Mouse (Mus musculus): ENCODE measurements around the gene H2afy.
A peak's percentile ranks its signal among the peaks of the same experiment; 100 is the strongest.

H2afy gene

DNA sequence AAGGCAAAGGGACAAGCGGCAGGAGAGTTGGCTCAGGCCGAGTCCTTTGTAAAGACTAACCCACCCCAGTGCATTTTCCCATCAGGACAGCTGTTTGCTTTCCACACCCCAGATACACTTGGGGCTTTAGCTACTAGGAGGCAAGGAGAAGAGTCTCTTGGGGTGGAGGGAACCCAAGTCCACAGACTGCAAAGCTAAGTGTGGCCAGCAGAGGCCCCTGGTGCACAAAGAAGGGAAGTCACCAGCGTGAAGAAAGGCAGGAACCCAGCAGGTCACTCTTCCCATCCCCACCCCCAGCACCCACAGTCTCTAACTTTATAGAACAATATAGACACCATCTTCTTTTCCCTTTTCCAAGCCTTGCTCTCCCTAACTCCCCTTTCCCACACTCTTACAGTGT, 9.4 kb upstream of the H2afy start:
- DNase-seq (ENCODE audit: low spot score in 2 of 2): no peak

DNA sequence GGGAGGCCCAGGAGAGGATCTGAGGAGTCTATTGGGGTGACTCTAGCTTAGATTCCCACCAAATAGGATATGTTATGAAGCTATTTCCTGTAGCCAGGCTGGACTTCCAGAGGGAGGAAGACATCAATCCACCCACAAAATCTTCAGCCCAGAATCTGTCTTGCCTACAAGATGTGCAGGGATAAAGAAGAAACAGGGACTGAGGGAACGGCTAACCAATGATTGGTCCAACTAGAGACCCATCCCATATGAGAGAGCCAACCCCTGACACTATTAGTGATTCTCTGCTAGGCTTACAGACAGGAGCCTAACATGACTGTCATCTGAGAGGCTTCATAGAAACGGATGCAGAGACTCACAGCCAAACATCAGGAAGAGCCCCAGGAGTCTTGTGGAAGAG, 7.9 kb upstream of the H2afy start:
- DNase-seq (ENCODE audit: low spot score in 2 of 2): no peak

DNA sequence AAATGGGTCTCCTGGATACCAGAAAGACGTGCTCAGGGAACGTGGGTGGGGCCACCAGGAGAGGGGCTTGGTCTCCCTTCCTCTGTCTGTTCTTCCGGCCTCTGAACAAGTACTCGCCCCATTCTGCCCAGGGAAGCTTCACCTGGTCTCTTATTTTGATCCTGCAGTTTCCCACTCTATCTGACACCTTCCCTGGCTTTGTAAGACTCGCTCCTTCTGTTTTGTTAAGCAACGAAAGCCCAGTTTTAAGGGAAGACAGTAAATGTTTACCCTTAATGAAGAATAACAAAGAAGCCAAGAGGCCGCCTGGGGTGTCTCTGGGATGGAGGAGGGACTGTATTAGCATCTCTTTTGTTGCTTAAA, 7.0 kb upstream of the H2afy start:
- no peak for DNase-seq (ENCODE audit: low spot score in 2 of 2)

DNA sequence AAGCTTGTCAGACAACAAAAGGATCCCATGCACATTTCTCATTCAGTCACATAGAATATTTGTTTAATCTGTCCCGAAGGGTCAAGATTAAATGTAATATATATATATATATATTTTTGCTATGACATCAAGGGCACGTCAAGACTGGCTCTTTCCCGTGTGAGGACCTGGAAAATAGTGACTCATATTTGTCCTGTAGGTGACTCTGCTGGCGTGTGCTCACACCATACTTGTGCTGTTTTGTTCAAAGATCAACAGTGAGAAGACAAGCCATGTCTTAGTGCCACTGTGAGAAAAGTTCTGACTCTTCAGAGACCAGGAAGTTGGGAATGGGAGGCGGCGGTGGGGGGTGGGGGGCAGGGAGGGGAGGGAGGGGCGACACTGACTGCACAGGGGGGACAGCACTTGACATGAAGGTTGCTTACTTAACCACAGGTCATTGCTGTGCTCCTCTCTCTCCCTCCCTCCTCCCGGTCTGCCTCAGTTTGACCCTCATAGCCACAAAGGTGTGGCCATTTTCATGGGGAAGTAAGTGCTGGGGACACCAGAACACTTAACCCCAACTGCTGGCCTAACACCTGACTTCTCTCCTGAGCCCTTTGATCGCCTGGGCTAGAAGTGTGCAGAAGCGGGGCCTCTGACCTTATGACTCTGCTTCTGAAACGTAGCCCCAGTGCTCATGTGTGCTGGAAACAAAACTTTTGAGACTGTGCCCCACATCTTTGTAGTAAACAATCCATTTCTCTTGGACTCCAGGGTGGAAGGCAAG, 6.4 kb upstream of the H2afy start:
- DNase-seq (ENCODE audit: low spot score in 2 of 2): no peak

DNA sequence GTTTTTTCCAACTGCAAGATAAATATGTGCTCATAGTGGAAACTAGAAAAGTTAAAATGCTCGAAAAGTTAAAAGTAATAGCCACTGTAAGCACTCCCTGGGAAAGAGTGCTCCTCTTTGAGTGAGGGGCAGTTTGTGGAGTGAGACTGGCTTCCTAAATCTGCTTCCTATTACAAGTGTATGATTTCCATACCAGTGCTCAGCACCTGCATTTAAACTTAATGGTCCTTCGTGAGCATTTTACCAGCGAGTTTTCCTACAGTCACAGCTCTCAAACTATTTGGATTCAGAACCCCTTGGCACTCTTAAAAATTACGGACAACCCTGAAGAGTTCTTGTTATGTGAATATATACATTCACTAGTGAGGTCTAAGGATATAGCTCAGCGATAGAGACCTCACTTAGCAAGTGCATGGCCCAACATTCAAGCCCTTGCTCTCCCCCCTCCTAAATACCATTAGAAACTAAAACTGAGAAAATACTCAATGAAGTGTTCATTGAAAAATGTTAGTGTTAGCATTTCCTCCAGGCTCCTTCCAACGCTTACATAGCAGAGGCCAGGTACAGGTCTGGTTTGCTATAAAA, 3.1 kb upstream of the H2afy start:
- no peak for DNase-seq (ENCODE audit: low spot score in 2 of 2)

DNA sequence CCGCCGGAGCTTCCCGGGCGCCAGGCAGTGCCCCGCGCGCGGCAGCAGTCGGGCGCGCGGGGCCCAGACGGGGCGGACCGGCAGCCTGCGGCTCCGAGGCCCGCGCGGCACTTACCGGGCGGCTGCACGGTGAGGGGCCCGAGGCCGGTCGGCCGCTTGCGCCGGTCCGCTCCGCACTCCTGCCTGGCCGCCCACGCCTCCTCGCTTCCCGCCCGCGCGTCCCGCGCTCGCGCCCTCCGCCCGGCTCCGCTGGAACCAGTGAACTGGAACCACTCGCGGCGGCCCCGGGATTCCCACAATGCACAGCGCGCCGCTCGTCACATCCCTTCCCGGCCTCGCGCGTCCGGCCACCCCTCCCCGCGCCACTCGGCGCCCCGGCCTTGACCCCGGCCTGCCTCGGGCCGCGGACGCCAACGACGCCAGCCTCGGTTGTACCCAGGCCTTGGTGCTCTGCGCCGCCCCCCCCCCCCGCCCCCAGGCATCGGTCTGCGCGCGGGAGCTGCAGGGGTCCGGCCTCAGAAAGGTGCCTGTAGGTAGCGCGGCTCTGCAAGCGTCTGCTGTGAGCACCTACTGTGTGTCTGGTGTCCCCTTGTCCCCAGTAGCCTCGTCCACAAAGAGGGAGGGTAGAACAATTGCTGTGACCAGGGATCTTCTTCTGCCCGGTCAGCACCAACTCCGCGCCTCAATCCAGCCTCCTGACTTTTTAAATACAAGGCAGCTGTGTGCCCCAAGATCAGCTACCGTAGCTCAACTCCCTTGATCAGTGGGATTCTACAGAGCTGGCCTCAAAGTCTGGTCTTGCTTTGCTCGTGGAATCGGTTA, 719 bp downstream of the H2afy start:
- peak; percentile 87 to 89 for DNase-seq (ENCODE audit: low spot score in 2 of 2)

DNA sequence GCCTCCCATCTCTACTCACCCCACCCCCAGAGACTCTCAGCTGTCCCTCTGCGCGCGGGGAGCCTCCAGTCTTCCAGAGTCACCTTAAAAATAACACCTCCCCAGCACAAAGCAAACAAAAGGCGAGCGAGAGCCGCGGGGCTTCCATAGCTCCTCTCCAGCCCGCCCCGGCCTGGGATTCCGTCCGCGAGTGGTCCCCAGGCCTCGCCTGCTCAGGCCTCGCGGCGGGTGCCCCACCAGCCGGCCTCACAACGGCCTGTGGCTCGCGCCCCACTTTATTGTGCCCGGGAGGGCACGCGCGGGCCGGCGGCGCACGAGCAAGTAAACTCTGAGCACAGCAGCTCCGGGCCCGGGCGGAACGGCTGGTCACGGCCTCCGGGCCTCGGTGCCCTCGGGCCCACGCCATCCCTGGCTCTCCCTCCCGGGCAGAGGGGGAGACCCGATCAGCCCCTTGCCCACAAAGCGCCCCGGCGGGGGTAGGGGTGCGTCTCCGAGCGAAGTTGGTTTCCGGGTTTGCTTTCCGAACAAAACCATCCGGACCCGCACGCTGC, 1.5 kb downstream of the H2afy start:
- peak in 1 of 2 experiments; percentile 27 for DNase-seq (ENCODE audit: low spot score in 2 of 2)

DNA sequence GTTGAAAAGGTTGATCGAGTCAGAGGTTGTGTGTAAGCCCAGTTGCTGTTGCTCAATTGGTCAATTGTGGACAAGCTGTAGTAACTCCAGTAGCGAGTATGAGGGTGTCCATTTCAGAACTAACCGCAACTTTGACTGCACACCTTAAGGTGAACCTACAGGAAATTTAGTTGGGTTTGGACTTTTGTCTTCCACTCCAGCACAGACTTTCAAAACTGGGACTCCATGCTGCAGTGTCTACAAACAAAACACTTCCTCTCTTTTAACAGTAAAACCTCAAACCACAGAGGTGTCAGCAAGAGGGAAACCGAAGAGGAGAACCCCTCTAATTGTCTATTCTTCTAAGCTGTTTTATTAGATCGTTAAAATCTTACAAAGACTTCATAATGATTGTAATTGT, 2.1 kb downstream of the H2afy start:
- no peak for DNase-seq (ENCODE audit: low spot score in 2 of 2)

DNA sequence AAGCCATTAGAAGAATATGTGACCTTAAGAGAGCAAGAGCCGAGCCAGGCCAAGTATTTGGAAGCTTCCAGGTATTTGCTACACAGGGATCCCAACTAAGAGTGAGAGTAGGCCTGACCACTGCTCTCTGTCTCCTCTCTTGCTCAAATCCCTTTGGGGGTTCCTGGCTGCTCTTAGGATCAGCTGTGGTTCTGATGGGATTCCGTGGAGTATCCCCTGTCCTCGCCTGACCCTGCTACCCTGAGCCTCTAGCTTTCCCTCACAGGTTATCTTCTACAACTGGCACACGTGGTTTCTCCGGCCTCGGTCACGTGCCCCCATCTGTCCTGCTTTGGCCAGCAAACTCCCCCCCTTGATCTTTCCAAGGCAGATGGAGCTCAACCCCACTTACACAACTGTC, 3.2 kb downstream of the H2afy start:
- no peak for DNase-seq (ENCODE audit: low spot score in 2 of 2)

DNA sequence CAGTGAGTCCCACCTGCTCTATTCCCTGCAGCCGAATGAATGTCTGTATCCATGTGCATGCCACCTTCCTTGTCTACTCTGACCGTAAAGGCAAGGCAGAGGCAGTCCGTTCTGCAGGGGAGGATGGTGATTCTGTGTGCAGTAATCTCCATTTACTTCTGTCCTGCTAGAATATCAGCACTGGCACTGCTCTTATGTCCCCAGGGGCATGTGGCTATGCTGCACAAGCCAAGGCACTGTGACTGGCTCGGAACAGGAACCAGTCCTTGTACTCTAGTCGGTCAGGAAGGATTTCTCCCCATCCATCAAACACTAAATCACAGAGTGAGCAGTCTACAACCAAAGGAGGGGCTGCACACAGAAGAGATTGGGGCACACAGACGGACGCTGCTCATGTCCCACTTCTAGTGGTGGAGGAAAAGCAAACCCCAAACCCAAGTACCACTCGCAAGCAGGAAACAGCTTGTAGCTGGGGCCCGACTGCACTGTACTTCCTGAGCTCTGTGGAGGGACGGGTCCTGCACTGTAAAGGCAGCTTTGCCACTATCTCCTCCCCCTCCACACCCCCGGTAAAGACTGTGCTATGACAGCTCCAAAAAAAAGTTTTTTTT, 3.7 kb downstream of the H2afy start:
- DNase-seq (ENCODE audit: low spot score in 2 of 2): no peak

DNA sequence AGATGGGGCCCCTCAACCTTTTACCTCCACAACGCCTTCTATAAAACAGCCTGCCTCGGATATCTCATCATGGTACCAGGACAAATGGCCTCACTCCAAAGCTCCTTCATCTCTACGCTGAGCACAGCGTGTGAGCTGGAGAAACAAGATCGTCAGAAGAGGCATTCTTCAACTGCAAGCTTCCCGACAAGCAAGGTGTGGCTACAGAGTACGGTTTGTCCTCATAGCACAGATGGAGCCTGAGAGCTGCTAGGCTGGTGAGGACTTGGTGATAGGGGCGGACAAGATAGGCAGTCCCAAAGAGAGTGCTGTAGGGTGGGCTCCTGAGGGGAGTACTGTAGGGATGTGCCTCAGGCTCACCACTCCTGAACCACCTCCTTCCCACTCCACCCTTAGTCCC, 5.6 kb downstream of the H2afy start:
- no peak for DNase-seq (ENCODE audit: low spot score in 2 of 2)

DNA sequence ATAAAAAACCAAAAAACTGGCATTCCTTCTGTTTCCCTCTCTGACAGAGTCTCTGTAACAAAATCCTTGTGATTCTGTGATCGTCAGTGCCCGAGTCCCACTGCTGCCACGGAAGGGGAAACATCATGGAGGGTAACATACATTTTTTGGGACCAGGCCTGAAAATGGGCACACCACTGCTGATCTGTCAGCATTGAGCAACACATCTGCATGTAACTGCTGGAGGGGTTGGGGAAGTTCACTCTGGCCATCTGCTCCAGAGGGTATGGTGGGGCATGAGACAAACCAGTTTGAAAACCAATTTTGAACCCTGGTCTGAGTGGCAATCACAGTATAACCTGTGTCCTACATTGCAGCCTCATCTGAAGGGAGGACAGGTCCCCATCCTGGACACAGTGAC, 6.6 kb downstream of the H2afy start:
- no peak for DNase-seq (ENCODE audit: low spot score in 2 of 2)

DNA sequence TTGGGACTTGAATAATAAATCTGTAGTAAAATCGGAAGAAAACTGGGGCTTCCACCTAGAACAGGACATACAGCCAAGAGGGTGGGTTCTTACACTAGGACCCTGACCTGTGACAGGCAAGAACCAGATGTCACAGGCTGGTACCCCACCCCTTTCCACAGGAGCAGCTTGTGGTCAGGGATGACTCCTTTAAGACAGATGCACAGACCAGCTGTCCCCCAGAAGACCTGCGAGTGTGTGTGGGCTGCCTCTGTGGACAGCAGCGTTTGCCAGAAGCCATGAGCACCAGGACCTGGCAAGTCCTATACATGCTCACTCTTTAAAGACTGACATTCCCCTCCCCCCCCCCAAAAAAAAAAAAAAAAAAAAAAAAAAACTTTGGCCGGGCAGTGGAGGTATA, 7.1 kb downstream of the H2afy start:
- DNase-seq (ENCODE audit: low spot score in 2 of 2): no peak

DNA sequence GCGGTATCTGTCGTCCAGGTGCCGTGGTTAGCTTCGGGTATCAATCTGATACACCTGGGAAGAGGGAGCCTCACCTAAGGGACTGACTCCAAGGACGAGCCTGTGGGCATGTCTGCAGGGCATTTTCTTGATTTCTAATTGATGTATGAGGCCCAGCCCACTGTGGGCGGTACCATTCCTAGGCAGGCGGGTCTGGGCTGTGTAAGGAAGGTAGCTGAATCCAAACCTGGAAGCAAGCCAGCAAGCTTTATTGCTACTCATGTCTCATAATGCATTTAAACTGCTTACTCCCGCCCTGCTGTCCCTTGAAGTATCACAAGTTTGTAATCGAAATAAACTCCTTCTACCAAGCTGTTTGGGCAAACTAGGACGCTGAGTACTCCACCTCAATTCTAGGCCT, 10.5 kb downstream of the H2afy start:
- DNase-seq (ENCODE audit: low spot score in 2 of 2): no peak

DNA sequence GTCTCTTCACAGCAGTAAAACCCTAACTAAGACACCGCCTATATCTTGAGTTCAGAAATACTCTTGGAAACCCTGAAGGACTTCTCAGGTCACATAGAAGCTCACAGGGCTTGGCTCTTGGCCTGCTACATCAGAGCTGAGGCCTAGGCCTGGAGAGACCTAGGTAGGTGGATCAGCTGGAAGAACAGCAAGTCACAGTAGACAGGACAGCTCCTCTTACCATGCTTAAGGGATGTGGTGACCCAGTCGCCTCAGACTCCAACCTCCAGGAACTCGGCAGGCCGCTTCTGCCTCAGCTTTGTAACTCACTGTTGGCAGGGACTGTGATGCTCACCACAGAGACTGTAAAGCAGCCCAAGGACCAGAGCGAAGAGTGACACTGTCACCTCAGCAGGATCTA, 13.1 kb downstream of the H2afy start:
- DNase-seq (ENCODE audit: low spot score in 2 of 2): no peak

DNA sequence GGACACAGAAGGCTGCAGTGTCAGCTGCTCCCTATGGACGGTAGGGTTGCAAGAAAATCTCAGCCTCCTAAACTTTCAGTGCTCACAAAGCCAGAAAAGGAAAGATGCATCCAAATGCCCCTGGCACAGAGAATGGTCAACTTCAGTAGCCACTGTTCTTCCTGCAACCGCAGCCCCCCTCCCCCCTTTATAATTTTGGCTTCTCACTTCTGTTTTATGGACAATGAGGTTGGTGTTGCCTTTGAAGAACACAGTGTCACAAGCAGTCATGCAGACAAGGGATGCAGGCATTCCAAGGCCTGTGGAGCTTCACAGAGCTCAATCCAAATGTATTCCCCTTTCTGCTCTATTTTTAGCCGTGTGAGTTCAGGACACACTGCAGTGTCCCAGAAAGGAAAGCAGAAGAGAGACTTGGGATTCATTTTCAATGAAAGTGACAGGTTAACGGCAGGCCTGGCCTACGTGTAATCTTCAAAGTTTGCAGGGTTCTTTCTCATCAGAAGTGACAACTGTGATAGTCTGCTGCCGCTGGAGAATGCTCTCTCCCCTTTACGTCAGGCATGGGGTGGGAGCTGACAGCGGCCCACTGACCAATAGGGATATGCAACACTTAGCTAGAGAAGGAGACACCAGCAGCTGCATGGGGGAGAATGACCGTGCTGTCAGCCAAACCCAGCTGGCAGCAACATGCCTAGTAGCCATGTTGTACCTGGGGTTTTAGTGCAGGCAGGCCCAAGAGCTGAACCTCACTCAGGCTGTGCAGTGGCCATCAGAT, 18.0 kb downstream of the H2afy start:
- no peak for DNase-seq (ENCODE audit: low spot score in 2 of 2)

DNA sequence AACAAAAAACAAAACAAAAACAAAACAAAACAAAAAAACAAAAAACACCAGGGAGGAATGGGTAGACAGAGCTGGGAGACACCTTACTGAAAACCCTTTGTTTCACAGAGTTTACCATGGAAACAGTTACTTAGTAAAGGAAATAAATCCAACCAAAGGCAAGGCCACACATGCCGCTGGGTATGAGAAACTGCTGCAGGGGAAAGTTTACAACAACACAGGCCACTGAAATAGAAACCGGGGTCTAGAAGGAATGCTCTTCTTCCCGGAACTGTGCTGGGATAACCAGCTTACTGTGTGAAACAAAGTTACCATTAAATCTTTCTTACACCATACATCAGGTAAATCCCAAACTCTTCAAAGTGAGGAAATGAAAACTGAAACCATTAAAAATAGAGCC, 20.3 kb downstream of the H2afy start:
- no peak for DNase-seq (ENCODE audit: low spot score in 2 of 2)

DNA sequence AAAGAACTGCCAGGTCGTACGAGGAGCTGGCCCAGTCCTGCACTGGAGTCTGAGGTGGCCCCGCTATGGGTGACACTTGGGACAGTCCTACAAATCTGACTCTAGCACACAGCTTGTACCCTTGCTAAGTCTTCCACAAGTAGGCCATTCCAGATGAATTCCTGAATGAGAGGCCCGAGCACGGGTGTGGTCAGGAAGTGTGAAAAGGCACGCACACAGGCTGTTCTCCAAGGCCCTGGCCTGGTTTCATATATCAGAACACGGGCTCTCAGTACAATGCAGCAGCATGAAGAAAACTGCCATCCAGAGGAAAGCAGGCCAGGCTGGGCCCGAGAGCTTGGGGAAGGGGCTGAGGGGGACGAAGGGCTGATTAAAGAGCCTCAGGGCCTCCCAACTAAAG, 20.8 kb downstream of the H2afy start:
- peak in 1 of 2 experiments; percentile 15 for DNase-seq (ENCODE audit: low spot score in 2 of 2)

DNA sequence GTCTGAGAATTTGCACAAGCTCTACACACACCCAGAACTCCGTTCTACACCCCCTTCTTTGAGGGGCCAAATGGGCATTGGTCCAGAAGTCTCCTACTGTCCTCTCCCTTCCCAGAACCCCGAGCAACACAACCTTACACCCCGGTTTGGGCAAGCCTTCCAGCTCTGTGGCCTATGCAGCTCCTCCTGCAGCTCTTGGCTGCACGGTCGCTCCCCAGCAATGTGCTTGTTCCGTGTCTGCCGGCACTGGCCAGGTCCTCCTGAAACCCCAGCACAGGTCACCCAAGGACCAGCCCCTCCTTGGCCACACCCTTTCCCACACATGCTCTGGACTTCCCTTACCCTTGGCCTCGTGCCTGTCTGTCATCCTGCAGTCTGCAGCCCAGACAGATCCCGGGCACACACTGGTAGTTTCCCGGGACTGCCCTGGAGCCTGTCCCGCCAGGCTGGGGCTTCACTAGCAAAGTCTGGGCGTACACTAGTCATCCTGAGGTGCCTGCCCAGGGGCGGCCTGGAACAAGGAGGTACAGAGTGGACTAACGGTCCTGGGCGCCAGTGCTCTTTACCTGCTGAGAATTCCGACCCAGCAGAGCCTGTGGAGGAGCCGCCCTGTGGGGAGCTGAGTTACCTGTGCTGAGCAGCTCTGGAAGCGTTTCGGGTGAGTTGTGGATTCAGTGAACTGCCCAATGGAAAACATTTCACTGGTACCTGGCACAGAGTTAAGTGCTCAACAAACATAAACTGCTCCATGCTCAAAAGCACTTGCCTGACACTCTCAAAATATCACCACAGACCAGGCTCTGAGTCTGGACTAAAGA, 22.5 kb downstream of the H2afy start:
- DNase-seq (ENCODE audit: low spot score in 2 of 2): peak; percentile 39 to 57

DNA sequence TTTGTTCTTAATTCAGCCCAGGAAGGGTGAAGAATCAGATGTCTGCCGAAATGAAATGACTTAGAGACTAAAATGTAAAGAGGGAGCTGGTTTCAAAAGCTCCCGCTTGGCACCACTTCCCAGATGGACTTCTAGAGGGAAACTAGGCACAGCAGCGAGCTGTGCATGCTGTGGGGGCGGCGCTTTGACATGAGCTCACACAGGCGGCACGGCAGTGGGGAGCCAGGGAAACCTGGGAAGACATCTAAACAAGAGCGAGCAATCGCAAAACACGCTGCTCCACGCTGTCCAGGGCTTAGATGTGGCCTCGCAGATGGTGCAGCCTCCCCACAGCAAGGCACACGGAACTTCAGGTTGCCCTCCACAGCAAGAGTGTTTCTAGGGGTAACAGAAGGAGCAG, 23.2 kb downstream of the H2afy start:
- DNase-seq (ENCODE audit: low spot score in 2 of 2): no peak

DNA sequence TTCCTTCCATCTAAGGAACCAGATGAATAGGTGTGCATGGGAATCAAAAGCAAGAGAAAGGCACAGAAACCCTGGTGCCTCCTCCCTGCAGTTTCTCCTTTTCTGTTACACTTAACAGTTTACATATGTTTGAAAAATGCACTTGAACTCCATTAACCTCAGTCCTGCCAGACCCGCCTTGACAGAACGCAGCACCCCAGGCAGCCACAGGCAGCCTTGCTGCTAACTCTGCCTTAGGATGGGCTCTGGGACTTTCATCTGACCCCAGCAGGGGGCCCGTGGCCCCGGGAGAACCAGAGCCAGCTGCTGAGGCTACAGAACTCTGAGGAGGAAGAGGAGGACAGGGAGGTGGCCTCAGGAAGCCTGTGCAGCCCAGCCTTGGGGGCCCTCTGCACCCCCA, 23.7 kb downstream of the H2afy start:
- no peak for DNase-seq (ENCODE audit: low spot score in 2 of 2)

Measured in urinary bladder, postnatal 36 days (tissue).